Mouse (Mus musculus) frontal cortex, postnatal 10 days (tissue): ENCODE measurements around the gene 1700069L16Rik.

Experiments
- DNase-seq, 2 experiments: peaks; one replicate each; pipeline ENCODE4 v3.0.0; 2022; ENCODE audit warnings: low spot score in 2 of 2, mixed read lengths in 1 of 2

Gene 1700069L16Rik

GRCm38 (mm10) chr5:113687514-113687913 is 37.1 kb downstream of the 1700069L16Rik start:
- DNase-seq: no peak

- no peak for DNase-seq
These were observed 39.1 kb downstream of the 1700069L16Rik start for GRCm38 (mm10) chr5:113685471-113685870.

DNA sequence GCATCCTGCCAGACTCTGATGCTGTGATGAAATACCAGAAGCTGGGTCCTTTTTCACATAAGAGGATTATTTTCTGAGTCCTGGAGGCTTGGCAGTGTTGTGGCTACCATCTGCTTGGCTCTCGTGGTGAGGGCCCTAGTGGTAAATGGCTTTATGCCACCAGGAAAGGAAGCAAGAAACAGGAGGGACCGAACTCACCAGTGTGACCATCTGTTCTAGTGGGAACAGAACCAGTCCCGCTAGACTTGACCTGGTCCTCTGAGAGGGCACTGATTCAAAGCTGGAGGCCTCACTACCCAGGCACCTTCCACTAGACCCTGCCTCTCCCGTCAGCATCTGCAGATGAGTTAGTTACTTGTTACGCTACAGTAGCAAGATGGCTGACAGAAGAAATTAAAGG is 41.3 kb downstream of the 1700069L16Rik start:
- DNase-seq: no peak

DNA sequence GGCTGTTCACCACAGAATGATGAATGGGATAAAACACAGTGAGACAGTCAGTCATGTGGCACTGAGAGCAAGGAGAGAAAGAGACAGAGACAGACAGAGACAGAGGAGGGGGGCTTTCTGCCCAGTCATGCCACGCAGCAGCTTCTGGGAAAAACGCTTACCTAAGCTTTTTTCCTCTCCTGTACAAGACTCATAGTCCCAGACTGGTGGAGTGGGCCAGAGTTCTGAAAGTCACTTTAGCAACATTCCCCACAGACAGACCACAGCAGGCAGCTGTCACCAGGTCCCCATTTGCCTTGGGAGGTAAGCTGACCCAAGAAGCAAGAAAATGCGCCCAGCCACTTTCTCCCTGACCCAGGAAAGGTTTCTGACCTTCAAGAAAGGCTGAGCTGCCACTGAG is 42.1 kb downstream of the 1700069L16Rik start:
- no peak for DNase-seq

DNA sequence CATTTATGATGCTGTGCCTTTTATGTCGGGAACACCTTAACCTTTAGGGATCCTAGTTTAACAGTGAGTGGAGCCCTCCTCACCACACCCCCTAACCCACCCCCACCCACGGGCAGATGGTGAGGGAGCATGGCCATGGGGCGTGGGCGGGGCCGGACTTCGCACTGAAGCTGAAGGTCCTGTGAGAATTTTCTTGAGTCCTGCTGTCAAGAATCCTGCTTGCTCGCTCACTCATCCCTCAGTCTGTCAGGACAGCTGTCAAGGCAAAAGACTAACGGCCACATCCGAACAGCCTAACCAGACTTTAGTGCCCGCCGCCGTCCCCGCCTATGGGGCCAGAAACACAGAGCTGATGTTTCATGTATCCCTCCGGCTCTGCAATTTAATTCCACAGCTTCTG is 43.4 kb downstream of the 1700069L16Rik start:
- no peak for DNase-seq

DNA sequence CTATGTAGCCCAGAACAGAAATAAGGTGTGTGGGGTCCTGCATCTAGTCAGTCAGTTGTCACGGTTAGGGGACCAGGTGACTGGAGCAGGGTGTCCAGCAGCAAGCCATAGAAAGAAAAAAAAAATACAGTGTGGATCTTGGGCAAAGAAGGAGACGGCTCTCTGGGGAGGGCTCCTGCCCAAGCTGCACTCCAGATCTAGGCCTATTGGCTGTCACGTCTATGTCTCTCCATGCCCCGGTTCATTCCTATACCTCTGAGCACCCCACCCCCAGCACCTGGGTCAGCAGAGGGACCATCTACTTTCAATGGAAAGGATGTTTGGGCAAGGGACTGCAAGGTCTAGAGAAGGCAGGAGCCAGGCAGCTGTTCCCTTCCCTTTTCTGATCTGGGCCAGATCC is 45.1 kb downstream of the 1700069L16Rik start:
- DNase-seq: no peak

- no peak for DNase-seq
These were observed 45.7 kb downstream of the 1700069L16Rik start for GRCm38 (mm10) chr5:113678743-113679452.

GRCm38 (mm10) chr5:113677541-113677940 is 47.0 kb downstream of the 1700069L16Rik start:
- DNase-seq: no peak

DNA sequence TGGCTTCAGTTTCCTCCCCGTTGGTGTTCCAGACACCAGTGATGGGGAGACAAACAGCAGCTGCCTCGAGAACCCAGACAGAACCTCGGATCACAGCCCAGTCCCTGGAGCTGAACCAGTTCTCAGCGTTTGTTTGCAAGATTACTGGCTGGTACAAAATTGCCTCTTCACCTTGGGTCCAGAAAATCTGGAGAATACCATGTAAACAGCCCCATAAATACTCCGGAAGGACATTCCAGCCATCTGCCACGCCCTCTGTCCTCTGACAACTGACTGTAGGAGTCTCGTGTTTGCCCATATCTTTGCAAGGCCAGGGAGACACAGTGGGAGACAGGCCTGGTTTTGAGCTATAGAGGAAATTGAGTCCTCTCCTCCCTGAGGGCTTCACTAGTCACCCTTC is 49.7 kb downstream of the 1700069L16Rik start:
- no peak for DNase-seq

- DNase-seq: no peak
These were observed 52.1 kb downstream of the 1700069L16Rik start for GRCm38 (mm10) chr5:113672456-113672855.

DNA sequence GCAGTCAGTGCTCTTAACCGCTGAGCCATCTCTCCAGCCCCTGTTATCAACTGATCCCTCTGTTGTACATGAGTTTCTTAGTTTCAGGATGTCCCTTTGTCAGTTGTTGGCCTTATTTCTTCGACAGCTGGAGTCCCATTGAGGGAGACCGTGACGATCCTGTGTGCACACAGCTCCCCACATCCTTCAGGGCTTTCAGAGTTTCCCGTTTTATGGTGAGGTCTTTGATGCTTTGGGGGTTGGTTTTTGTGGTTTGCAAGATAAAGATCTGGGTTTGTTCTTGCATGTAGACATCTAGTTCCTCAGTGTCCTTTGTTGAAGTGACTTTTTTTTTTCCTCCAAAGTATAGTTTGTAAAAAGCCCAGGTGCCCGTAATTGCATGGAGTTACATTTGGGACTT is 54.0 kb downstream of the 1700069L16Rik start:
- no peak for DNase-seq

DNA sequence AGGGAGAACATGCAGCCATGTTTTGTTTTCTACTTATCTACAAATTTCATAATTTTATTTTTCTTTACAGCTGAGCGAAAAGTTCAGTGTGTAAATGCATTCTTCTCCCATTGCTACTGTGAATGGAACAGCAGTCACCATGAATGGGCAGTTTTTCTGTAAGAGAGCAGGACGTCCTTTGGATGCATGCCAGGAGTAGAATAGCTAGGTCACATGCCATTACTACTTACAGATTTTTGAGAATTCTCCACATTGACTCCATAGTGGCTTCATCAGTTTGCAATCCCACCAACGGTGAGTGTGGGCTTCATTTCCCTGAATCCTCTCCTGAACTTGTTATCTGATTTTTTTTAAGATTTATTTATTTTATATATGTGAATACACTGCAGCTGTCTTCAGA is 54.5 kb downstream of the 1700069L16Rik start:
- no peak for DNase-seq

DNA sequence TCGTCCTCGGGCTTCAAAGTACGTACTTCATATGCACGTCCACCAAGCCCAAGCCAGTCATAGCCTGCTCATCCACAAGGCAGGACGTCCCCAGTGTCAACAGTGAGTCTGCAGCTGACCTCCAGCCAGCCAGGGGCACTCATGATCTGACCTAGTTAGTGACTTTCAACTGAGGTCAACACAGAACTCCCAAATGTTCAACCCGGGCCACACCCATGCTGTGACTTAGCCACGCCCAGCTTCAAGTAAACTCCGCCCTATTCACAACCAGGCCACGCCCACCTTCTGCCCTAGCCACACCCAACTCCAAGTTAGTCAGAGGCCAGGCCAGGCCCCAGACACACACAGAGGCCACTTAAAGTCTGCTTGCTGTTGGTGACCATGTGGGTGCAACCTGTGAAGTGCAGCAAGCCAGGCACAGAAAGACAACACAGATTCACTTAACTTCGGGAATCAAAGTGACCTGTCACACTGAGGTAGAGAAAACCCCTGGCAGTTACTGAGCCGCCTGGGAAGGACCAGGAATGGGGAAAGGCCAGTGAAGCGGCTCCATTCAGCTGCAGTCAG is 59.9 kb downstream of the 1700069L16Rik start:
- DNase-seq: no peak

GRCm38 (mm10) chr5:113664127-113664526 is 60.4 kb downstream of the 1700069L16Rik start:
- DNase-seq: no peak

GRCm38 (mm10) chr5:113660872-113661271 is 63.7 kb downstream of the 1700069L16Rik start:
- DNase-seq: no peak

GRCm38 (mm10) chr5:113654821-113655220 is 69.8 kb downstream of the 1700069L16Rik start:
- DNase-seq: no peak

GRCm38 (mm10) chr5:113654206-113654605 is 70.4 kb downstream of the 1700069L16Rik start:
- DNase-seq: no peak

GRCm38 (mm10) chr5:113652215-113652614 is 72.4 kb downstream of the 1700069L16Rik start:
- DNase-seq: no peak

GRCm38 (mm10) chr5:113650035-113650865 is 74.3 kb downstream of the 1700069L16Rik start, which contains the start of gene Cmklr1:
Cmklr1 (minus strand) TSS chr5:113650426.
- DNase-seq: no peak

DNA sequence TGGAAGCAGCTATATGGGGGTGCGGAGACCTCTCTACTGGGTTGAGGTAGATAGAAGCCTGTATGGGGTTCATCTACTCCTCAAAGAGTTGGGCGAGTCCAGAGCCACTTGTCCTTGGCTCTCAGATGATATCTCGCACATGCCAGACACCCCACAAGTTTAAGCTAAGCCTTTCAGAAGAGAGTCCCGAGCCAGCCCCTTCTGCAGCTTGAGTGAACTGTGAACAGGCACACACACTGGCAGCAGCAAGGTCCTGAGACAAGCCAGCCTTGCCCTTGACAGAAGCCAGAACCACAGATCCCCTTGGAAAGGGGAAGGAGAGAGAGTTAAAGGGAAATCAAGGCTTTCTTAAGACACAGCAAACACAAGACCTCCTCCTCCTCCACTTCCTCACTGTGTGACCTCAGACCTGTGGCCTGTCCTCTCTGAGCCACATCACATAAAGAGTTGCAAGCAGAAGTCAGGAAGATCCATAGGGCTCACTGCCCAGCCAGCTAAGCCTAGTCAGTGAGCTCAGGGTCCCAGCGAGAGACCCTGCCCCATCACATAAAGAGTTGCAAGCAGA is 75.8 kb downstream of the 1700069L16Rik start:
- DNase-seq: no peak

GRCm38 (mm10) chr5:113647141-113647540 is 77.4 kb downstream of the 1700069L16Rik start:
- no peak for DNase-seq

DNA sequence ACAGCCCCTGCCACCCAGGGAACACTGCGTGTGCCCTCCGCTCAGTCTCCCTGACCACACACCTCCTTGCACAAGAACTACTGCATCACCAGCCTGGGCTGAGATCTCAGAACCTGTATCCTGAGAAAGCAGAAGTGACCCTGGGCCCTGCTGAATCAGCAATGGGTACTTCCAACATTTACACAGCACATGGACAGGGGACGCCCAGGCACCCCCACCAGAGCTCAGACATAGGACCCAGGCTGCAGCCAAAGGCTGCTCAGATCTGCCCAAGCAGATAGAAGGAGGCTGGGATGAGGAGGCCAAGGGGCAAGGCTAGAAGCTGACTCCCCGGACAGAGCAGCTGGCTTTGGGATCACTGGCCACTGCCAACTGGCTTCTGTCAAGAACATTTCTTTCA is 80.1 kb downstream of the 1700069L16Rik start:
- peak in 1 of 2 experiments; percentile 64 for DNase-seq
